Mouse (Mus musculus): ENCODE measurements around the gene Urm1.
A peak's percentile ranks its signal among the peaks of the same experiment; 100 is the strongest.
"Not testable (repeated sequence)": the region's sequence is repeated elsewhere in the genome, so short reads cannot be mapped to it uniquely, and the experiment has no call there.

Urm1 gene

GRCm38 (mm10) chr2:29820025-29820817, at the start of gene Urm1:
Gene Urm1 (plus strand): TSS chr2:29820075.
- DNase-seq (ENCODE audit: low read depth), result peak; percentile 58

- no peak for DNase-seq (ENCODE audit: low read depth)
Observed at GRCm38 (mm10) chr2:29770162-29770561, 49.7 kb upstream of the Urm1 start.

DNA sequence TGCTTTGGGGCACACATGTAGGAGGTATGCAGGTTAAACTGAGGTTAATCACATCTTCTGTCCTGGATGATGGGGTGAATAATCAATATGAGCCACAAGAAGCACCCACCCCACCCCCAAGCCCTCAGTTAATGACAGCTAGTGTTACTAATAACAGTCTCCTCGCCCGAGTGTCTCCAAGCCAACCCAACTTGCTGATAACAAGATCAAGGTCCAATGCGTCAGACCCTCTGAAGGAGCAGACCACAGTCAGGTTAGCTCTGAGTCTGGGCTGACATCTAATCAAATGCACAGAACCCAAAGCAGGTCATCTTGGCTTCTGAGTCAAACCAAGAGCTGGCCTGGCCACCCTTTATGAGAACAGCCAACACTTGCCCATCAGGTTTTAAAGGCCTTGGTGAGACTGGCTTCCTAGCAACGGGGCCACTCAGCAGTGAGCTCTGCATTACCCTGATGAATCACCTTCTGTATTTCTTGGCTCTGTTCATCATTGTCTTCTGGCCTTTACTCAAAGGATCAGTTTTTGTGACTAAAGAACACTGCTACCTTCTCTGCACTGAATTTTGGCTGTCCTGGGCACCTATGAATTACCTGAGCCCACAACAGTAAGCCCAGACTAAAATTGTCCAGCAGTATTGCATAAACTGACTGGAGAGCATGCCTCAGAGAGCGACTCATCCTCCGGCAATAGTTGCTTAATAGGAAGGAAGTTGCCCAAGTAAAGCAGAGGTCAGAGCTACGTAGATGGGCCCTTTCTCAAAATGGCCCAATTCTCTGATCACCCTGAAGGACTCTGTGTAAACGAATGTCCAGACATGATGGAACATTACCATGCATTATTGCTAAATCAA, 48.0 kb upstream of the Urm1 start:
- DNase-seq (ENCODE audit: low read depth), result peak; percentile 30

DNA sequence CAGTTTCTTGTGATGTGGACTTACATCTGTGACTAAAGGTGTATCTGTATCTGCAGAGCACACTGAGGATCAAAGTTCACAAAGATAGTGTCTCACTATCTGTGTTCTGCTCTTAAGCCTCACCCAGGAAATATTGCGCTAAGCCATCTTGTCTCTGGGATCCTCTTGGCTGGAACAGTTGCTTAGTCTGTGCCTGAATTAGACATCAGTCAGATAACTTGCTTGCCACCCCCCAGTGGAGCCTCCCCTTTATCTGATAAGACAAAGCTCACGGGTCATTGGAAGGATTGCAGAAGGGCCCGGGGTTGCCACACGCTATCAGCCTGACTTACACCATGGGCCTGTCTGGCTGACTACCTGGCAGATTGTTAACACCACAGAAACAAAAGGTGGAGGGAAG, 46.6 kb upstream of the Urm1 start:
- DNase-seq (ENCODE audit: low read depth), result no peak

- not testable (repeated sequence) for DNase-seq (ENCODE audit: low read depth)
Observed at GRCm38 (mm10) chr2:29781256-29781655, 38.6 kb upstream of the Urm1 start.

GRCm38 (mm10) chr2:29784290-29784689, 35.6 kb upstream of the Urm1 start:
- no peak for DNase-seq (ENCODE audit: low read depth)

DNA sequence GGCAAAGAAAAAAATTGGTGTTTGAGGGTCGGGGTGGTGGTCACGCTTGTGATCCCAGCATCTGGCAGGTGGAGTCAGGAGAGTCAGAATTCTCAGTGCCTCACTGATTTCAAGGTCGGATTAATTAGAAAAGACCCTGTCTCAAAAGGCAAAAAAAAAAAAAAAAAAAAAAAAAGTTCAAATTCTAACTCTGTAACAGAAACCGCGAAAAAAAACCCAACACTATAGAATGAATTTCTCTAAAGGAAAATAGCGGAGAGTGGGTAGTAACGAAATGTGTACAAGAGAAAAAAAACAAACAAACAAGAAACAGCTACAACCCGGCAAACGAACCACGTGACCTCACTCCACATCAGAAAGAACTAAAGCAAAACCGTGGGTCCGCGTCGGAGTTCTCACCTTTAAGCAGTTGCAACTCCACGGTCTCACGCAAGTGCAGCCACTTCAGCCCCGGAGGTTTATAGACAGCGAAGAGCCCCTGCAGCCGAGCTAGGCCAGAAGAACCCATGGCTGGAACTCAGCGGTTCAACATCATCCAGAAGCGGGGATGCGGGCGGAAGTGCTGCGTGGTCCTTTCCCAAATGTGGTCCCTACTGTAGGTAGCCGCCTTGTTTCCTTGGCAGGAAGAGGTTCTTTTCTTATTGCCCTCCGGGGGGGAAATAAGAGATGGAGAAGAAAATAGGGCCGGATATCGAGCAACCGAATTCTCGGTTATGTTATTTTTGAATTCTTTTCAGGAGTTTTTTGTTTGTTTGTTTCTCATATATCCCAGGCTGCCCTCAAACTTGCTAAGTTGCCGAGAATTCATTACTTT, 32.6 kb upstream of the Urm1 start, which contains the start of gene Coq4:
TSS of gene Coq4 (plus strand) at position 390 of the 814 bp plus-strand sequence.
- DNase-seq (ENCODE audit: low read depth), result peak; percentile 97

DNA sequence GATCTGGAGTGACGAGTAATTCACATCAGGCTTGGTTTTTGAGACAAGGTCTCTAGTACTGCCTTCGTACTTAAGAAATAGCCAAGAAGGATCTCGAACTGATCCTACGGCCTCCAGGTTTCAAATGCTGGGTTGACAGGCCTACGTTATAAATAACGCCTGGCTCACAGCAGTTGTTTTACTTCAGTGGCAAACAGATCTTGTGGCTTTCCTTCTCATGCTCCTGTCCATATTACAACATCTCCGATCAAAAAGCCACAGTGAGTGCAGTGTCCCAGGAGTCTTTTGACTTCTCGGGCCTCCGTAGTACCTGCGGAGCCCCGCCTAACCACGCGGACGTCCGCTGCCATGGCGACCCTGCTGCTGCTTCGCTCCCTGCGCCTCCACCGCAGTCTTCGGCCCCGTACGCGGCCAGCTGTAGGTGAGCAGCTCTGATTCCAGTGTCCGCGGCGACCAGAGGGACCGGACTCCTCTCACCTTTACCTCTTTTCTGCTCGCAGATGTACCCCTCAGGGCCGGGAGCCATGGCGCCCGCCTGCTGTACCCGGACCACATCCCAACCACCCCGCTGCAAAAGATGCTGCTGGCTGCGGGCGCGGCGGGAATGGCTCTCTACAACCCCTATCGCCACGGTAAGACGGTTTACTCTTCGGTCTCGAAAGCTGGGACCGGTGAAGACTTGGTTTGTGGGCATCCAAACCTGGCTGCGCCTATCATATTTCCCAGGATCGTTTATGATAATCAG, 31.8 kb upstream of the Urm1 start, which contains the start of gene Trub2:
TSS of gene Trub2 (minus strand) at position 566 of the 745 bp plus-strand sequence.
- DNase-seq (ENCODE audit: low read depth), result peak; percentile 72

DNA sequence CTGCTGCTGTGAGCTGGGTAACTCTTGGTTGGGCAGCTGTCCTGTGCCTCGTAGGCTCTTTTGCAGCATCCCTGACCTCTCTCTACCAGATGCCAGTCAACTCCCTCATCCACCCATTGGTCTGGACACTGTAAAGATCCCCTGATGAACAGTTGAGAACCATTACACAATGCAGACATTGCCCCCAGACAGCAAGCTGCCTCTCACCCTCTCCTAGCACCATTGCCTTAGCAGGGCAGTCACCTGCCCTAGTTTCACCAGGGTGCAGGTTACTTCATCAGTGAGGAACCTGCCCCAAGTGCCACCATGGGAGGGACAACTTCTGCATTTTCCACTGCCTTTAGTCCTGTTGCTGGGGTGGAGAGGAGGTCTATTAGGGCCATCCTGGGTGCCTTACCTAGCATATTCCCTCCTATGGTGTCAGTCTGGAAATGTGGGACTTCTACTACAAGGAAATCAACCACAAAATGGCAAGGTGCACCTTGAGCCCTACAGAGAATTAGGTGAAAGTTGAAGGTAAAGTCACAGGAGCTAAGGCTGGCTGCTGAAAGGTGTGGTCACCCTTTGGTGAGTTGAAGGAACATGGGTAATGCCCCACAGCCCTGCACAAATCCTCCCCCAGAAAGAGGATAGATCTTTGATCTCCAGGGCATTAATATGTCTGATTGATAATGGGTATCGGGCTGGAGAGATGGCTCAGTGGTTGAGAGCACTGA, 26.9 kb upstream of the Urm1 start:
- DNase-seq (ENCODE audit: low read depth), result no peak

DNA sequence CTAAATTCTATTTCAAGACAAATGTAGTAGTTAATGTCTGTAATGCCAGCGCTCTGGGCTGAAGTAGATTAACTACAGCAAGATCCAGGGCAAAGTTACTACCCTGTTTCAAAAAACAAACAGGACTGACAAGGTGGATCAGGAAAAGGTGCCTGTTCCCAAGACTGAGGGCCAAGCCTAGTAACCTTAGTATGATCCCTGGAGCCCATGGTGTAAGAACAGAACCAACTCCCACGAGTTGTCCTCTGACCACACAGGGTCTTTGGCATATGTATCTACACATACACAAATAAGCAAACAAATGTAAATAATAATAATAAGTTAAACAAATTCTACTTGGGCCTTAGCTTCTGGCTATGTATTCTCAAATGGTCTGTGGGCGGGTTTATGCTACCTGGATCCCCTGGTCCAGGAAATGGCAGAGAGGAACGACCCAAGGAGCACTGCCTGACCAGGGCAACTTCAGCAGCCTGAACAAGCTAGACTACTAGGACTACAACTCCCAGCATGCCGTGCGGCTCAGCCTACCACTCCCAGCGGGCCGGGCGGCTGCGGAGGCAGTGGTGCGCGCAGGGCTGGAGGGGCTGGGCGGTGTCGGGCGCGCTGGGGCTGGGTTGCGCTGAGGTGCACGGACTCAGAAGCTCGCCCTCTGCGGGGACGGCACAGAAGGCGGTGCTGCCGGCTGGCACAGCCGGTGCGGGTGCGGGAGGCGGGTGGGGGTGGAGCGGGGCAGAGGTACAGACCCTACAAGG, 17.6 kb upstream of the Urm1 start, which contains the start of gene Slc27a4:
TSS of gene Slc27a4 (plus strand) at position 560 of the 752 bp plus-strand sequence.
- DNase-seq (ENCODE audit: low read depth), result peak; percentile 77

DNA sequence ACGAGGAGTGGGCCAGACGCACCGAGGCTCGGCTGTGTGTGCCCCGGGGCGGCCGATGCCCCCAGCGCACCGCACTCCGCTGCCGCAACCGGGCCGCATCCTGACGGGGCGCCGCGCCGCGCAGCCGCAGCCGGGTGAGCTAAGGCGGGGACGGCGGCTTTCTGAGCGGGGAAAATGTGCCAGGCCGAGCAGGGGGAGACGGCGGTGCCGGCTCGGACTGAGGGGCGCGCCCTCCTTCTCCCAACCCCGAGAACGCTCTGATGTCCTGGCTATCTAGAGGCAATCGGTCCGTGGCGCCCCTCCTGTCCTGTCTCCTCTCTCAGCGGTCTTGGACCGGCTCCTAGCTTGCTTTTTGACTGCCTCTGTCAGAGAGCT, 17.1 kb upstream of the Urm1 start:
- no peak for DNase-seq (ENCODE audit: low read depth)

DNA sequence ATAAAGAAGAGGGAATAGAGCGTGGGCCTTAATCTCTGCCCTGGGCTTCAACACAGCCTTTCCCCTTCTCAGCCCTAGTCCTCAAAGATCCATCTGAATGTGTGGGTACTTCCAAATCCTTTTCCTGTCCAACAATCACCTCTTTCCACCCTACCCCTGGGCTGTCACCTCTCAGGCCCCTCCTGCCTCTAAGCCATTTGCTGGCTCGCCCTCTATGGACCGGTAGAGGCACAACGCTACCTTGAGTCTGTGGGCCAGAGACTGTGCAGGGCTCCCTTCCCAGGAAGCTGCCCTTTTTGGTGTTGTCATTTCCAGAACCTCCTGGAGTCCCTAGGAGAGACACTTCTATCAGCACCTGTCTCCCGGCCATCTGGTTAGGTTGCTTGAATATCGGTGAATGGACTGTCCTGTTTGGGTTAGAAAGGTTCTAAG, 16.5 kb upstream of the Urm1 start:
- peak; percentile 28 for DNase-seq (ENCODE audit: low read depth)

GRCm38 (mm10) chr2:29815678-29816371, 4.0 kb upstream of the Urm1 start:
- no peak for DNase-seq (ENCODE audit: low read depth)

DNA sequence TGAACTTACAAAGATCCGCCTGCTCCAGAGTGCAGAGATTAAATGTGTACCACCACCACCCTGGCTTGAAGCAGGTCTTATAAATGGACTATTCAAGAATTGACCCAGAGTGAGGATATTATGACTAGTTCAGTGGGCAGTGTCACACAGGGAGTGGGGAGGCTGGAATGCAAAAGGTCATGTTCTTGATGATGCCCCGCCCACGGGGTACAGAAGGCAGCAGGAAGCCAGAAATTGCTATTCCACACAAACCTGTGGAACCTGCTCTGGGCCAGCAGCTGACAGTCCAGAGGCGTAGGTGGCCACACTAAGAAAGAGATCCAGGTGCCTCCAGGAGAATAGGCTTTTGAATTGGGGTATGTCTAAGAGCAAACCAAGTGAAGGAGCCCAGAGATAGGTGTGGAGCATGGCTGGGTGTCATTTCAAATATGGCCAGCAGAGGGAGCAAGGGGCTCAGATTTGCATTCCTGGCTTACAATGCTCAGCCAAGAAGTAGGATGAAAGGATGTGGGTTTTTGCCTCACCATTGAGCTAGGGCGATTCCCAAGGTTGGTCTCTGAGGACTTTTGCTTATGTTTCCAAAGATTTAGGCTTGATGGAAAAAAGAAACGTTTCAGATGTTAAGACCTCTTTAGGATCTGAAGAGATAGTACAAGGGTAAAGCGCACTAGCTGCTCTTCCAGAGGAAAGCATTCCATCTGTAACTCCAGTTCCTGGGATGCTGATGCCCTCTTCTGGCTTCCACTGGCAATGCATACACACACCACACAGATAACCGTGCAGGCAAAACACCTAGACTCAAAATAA, 2.2 kb upstream of the Urm1 start:
- peak; percentile 72 for DNase-seq (ENCODE audit: low read depth)

DNA sequence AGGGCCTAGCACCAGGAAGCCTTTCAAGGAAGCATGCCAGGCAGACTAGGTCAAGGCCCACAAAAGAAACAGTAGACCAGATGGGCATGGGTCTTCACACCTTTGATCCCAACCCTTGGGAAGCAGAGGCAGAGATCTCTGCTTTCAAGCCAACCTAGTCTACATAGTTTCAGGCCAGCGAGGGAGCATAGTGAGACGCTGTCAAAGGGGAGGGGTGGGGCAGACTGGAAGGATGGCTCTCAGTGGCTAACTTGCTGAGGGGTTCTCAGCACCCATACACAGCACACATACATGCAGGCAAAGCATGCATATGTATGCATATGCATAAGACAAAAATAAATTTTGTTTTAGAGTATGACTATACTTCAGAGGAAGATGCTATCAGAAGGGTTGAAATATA, 512 bp upstream of the Urm1 start:
- no peak for DNase-seq (ENCODE audit: low read depth)

GRCm38 (mm10) chr2:29826318-29826925, 6.5 kb downstream of the Urm1 start:
- DNase-seq (ENCODE audit: low read depth), result no peak

GRCm38 (mm10) chr2:29826926-29827708, 7.2 kb downstream of the Urm1 start:
- DNase-seq (ENCODE audit: low read depth), result peak; percentile 95
